Comparison of ENCODE assay signal across 8 mouse cellular contexts in genomic region chr4:9015528-9016503, GRCm38 (mm10).
DNase-seq lines count a peak whose midpoint lies in the region; ATAC-seq lines count a peak whose summit lies in the region.

No protein-coding gene starts in this region.

- H3K4me1 ChIP-seq in embryonic facial prominence, embryonic 10.5 days, result peaks cover 74% of the 10 kb centered on the region
- peaks cover 14% of the 10 kb centered on the region for H3K4me1 ChIP-seq in intestine, embryonic 14.5 days (replicated peaks; ENCODE audit: control insufficient read depth, insufficient read depth, low read length)
- peaks cover 23% of the 10 kb centered on the region for H3K4me1 ChIP-seq in lung, embryonic 15.5 days

- H3K4me2 ChIP-seq in intestine, embryonic 14.5 days (ENCODE audit: low read length), result 0 out of 2 replicates have a peak overlapping the region, but pooled peaks have one; percentile 11
- peak overlapping the region; percentile 39 for H3K4me2 ChIP-seq in lung, embryonic 15.5 days

- peaks cover 29% of the 10 kb centered on the region for H3K27me3 ChIP-seq in embryonic facial prominence, embryonic 10.5 days (replicated peaks; ENCODE audit: low read depth, poor library complexity, severe bottlenecking)
- H3K27me3 ChIP-seq in intestine, embryonic 14.5 days (replicated peaks; ENCODE audit: control insufficient read depth, insufficient read depth, low read length), result no peaks in the 10 kb centered on the region
- H3K27me3 ChIP-seq in lung, embryonic 15.5 days, result no peaks in the 10 kb centered on the region

- peak; percentile 50 for DNase-seq in left cerebral cortex, postnatal 4 days
- no peak for DNase-seq in left cerebral cortex, adult 11 months (ENCODE audit: low spot score)
- peak; percentile 49 for DNase-seq in embryonic facial prominence, embryonic 10.5 days (ENCODE audit: low spot score)
- DNase-seq in intestine, embryonic 14.5 days (ENCODE audit: low spot score), result no peak
- peak; percentile 24 for DNase-seq in skeletal muscle tissue, adult 2 months (ENCODE audit: low read depth, low spot score)
- no peak for DNase-seq in thymus, postnatal 0 days (ENCODE audit: low spot score)
- DNase-seq in frontal cortex, postnatal 25 days (ENCODE audit: low spot score in 2 of 2), result no peak

- no peaks in the 10 kb centered on the region for H3K9me3 ChIP-seq in embryonic facial prominence, embryonic 10.5 days
- no peaks in the 10 kb centered on the region for H3K9me3 ChIP-seq in intestine, embryonic 14.5 days (ENCODE audit: control insufficient read depth, low read length)
- no peaks in the 10 kb centered on the region for H3K9me3 ChIP-seq in lung, embryonic 15.5 days

- no peaks in the 10 kb centered on the region for H3K36me3 ChIP-seq in embryonic facial prominence, embryonic 10.5 days (replicated peaks)
- H3K36me3 ChIP-seq in intestine, embryonic 14.5 days (ENCODE audit: control insufficient read depth, insufficient read depth, low read length), result no peaks in the 10 kb centered on the region
- H3K36me3 ChIP-seq in lung, embryonic 15.5 days, result no peaks in the 10 kb centered on the region

- WGBS in embryonic facial prominence, embryonic 10.5 days, result 17% methylated on average over 14 of the region's 14 CpGs
- WGBS in intestine, embryonic 14.5 days, result 18% methylated on average over 14 of the region's 14 CpGs
- 14% methylated on average over 14 of the region's 14 CpGs for WGBS in lung, embryonic 15.5 days

- peak; percentile 50; the same call in 1 of the 2 replicates for ATAC-seq in intestine, embryonic 14.5 days (replicated peaks; ENCODE audit: low FRiP score, low TSS enrichment, low read depth)
- peak; percentile 66; the same call in 1 of the 2 replicates for ATAC-seq in lung, embryonic 15.5 days (ENCODE audit: borderline replicate concordance, extremely low read depth, low FRiP score, low TSS enrichment)

- peak overlapping the region; percentile 13; the same call in 1 of the 2 replicates for H3K4me3 ChIP-seq in embryonic facial prominence, embryonic 10.5 days
- H3K4me3 ChIP-seq in intestine, embryonic 14.5 days (ENCODE audit: low read depth, low read length), result no peak overlapping the region
- H3K4me3 ChIP-seq in lung, embryonic 15.5 days, result no peak overlapping the region

- H3K27ac ChIP-seq in embryonic facial prominence, embryonic 10.5 days (replicated peaks), result peak overlapping the region; percentile 72
- H3K27ac ChIP-seq in intestine, embryonic 14.5 days (ENCODE audit: low read depth), result peak overlapping the region; percentile 27; the same call in 1 of the 2 replicates
- peak overlapping the region; percentile 40; the same call in 1 of the 2 replicates for H3K27ac ChIP-seq in lung, embryonic 15.5 days

- intact Hi-C loops in left cerebral cortex, postnatal 4 days (cut with DNase I), result no loop called here

- H3K9ac ChIP-seq in intestine, embryonic 14.5 days (ENCODE audit: low read length), result no peak overlapping the region
- H3K9ac ChIP-seq in lung, embryonic 15.5 days, result no peak overlapping the region

Comparison
In these comparisons a context has a peak if more than half of its experiments do, and no peak if none do; other contexts are left out.
1. DNase-seq: peak in left cerebral cortex, postnatal 4 days (single experiment), embryonic facial prominence, embryonic 10.5 days (single experiment) and skeletal muscle tissue, adult 2 months (single experiment); none in left cerebral cortex, adult 11 months (single experiment), intestine, embryonic 14.5 days (single experiment), thymus, postnatal 0 days (single experiment) and frontal cortex, postnatal 25 days (0 of 2).
2. Peak in every context shown above with its lines, with median percentiles within 50 percentile points of each other: H3K27ac ChIP-seq.